Mouse (Mus musculus) kidney, postnatal 10 days (tissue): ENCODE data around the gene Kdm3a.
A peak's percentile ranks its signal among the peaks of the same experiment; 100 is the strongest.

Source experiments
- DNase-seq: peaks from one replicate; pipeline ENCODE4 v3.0.0; 2021; ENCODE audit warnings: mixed read lengths

Gene Kdm3a

GRCm38 (mm10) chr6:71569025-71569424, 63.8 kb downstream of the Kdm3a start:
- DNase-seq = no peak

GRCm38 (mm10) chr6:71568616-71569015, 64.2 kb downstream of the Kdm3a start:
- DNase-seq = no peak

GRCm38 (mm10) chr6:71556826-71557225, 76.0 kb downstream of the Kdm3a start:
- DNase-seq = no peak

GRCm38 (mm10) chr6:71555507-71555951, 77.3 kb downstream of the Kdm3a start:
- peak; percentile 20 for DNase-seq

GRCm38 (mm10) chr6:71543686-71544499, 88.9 kb downstream of the Kdm3a start, which contains the start of gene Chmp3:
Gene Chmp3 (plus strand): TSS chr6:71543797.
- DNase-seq = peak; percentile 97
